Mouse (Mus musculus) hindbrain, embryonic 12.5 days (tissue): ENCODE measurements around the gene Rpl36a-ps1. TPM values are rescaled to one million over a fixed set of nuclear protein-coding genes. Genes with fewer than 3 reads are reported as not detected.
A peak's percentile ranks its signal among the peaks of the same experiment; 100 is the strongest.

Experiments
- ATAC-seq: fragments of 200-750 bp; cut with Nextera tagmentation; 2 replicates; pipeline ENCODE4 v1.8.0; 2017; ENCODE audit warnings: moderate TSS enrichment; ENCODE audit not compliant: low FRiP score
- H3K27ac ChIP-seq: fragments of 300-500 bp; sonication (generic); 2 replicates; pipeline ENCODE4 v1.5.1; 2016; ENCODE audit warnings: mild to moderate bottlenecking
- H3K27me3 ChIP-seq: fragments of 300-500 bp; sonication (generic); 2 replicates; pipeline ENCODE4 v1.6.1; 2016; ENCODE audit warnings: mild to moderate bottlenecking
- H3K36me3 ChIP-seq: fragments of 300-500 bp; sonication (generic); 2 replicates; pipeline ENCODE4 v1.6.1; 2016; ENCODE audit warnings: mild to moderate bottlenecking
- H3K4me1 ChIP-seq: fragments of 300-500 bp; sonication (generic); 2 replicates; pipeline ENCODE4 v1.6.1; 2016
- H3K4me2 ChIP-seq: fragments of 300-500 bp; sonication (generic); replicated peaks from 2 replicates; pipeline ENCODE4 v1.6.1; 2016; ENCODE audit warnings: mild to moderate bottlenecking
- H3K4me3 ChIP-seq: fragments of 300-500 bp; sonication (generic); 2 replicates; pipeline ENCODE4 v1.5.1; 2016; ENCODE audit warnings: mild to moderate bottlenecking
- H3K9ac ChIP-seq: fragments of 300-500 bp; sonication (generic); 2 replicates; pipeline ENCODE4 v1.6.1; 2016; ENCODE audit warnings: mild to moderate bottlenecking, moderate library complexity
- H3K9me3 ChIP-seq: fragments of 300-500 bp; sonication (generic); replicated peaks from 2 replicates; pipeline ENCODE4 v1.6.1; 2016; ENCODE audit warnings: mild to moderate bottlenecking
- WGBS: fragments of 180-500 bp; shearing (Covaris S2); methylation state at CpG from one replicate; pipeline ENCODE4 v1.1.7; 2016; 5-methylcytosine and 5-hydroxymethylcytosine counted together
- polyA plus RNA-seq: library from polyadenylated mRNA; unstranded; fragments of >200 nt; fragmentation: Nextera tagmentation; extraction: Ambion mirVana; gene quantifications from 2 replicates; pipeline ENCODE4 v1.2.1, GENCODE M21; 2016

Rpl36a-ps1 gene
- polyA plus RNA-seq, 1 experiment from 2014 or later, result not detected

GRCm38 (mm10) chr14:99018691-99019090 lies 24.6 kb upstream of the Rpl36a-ps1 start:
- Histone ChIP-seq H3K27me3 (no peaks in the 10 kb centered on the region), H3K4me3 (no peak overlapping the region), H3K27ac (no peak overlapping the region), H3K4me2 (no peak overlapping the region), H3K9me3 (no peaks in the 10 kb centered on the region), H3K9ac (no peak overlapping the region), H3K36me3 (no peaks in the 10 kb centered on the region), H3K4me1 (no peaks in the 10 kb centered on the region)
- ATAC-seq, result no peak
- WGBS, result 83% methylated on average over 7 of the region's 7 CpGs

DNA sequence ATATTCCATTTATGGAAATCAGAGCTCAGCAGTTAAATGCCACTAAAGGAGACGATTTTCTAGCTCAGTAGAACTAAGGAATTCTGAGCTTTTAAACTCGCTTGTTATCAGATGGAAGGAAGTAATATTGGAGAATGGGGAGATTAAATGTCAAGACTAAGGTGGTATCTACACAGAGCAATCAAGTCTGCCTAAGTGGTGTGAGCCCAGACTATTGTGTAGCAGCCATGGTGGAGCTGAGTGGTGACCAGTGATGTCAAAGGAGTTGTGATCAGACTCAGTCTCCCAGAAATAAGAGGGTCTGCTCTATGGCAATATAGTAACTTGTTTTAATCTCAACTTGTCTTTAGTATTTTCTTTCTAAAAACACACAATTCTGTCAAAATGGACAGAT lies 16.8 kb upstream of the Rpl36a-ps1 start:
- Histone ChIP-seq H3K4me3 (no peak overlapping the region), H3K27me3 (no peaks in the 10 kb centered on the region), H3K27ac (no peak overlapping the region), H3K4me1 (0 out of 2 replicates have a peak, but pooled peaks cover 2% of the 10 kb centered on the region), H3K9ac (no peak overlapping the region), H3K4me2 (no peak overlapping the region), H3K36me3 (no peaks in the 10 kb centered on the region), H3K9me3 (no peaks in the 10 kb centered on the region)
- 64% methylated on average over 2 of the region's 2 CpGs for WGBS
- ATAC-seq, result no peak

- Histone ChIP-seq H3K9ac (no peak overlapping the region), H3K4me2 (no peak overlapping the region)
- WGBS, result 75% methylated on average over 8 of the region's 8 CpGs
Observed at GRCm38 (mm10) chr14:99010224-99010919, 16.3 kb upstream of the Rpl36a-ps1 start.

DNA sequence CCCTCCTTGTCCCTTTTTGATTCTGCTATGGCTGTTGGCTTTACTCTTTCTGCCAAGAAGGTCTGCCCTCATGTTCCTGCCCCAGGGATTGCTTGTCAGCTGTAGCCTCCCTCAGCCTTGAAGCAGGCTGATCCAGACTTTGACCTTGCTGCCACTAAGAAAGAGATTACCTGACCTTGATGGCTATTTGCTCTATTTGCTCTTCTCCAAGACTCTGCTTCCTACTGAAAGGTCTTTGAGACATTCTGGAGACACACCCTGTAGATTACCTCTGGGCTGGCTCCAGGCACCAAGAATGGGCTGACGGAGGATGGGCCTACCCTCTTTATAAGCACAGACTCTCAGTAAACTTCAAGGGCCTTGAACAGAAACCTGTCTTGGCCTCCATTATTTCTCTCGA lies 1.6 kb downstream of the Rpl36a-ps1 start:
- Histone ChIP-seq H3K27me3 (no peaks in the 10 kb centered on the region), H3K9me3 (no peaks in the 10 kb centered on the region), H3K4me2 (no peak overlapping the region), H3K9ac (no peak overlapping the region), H3K27ac (no peak overlapping the region), H3K4me1 (no peaks in the 10 kb centered on the region), H3K36me3 (no peaks in the 10 kb centered on the region), H3K4me3 (no peak overlapping the region)
- WGBS, result 85% methylated on average over 2 of the region's 2 CpGs
- no peak for ATAC-seq

More at GRCm38 (mm10) chr14:99010224-99010919, 16.3 kb upstream of the Rpl36a-ps1 start:
- no peak overlapping the region for H3K27ac ChIP-seq
- no peaks in the 10 kb centered on the region for H3K36me3 ChIP-seq
- no peak overlapping the region for H3K4me3 ChIP-seq
- H3K4me1 ChIP-seq, result 0 out of 2 replicates have a peak, but pooled peaks cover 2% of the 10 kb centered on the region
- no peak for ATAC-seq
- H3K9me3 ChIP-seq, result no peaks in the 10 kb centered on the region
- no peaks in the 10 kb centered on the region for H3K27me3 ChIP-seq

DNA sequence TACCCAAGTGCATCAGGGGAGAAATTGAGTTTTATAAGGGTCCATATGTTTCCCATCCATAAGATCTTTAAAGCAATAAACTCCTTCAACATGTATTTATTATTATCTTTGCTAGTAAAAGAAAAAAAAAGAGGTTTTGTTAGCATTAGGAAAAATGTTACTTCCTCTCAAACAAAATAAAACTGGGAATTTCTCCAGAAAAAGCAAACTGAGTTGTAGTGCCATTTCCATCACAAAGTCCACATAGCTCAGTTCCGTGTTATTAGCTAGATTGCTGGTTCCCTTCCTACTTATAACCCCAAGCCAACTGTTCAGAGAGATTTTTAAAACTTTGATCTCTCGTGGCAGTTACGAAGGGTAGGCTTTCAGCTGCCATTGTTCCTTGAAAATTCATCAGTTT lies 3.5 kb downstream of the Rpl36a-ps1 start:
- Histone ChIP-seq H3K9ac (no peak overlapping the region), H3K36me3 (no peaks in the 10 kb centered on the region), H3K27ac (no peak overlapping the region), H3K4me3 (no peak overlapping the region), H3K4me2 (no peak overlapping the region), H3K27me3 (no peaks in the 10 kb centered on the region), H3K9me3 (no peaks in the 10 kb centered on the region), H3K4me1 (no peaks in the 10 kb centered on the region)
- WGBS, result 71% methylated on average over 3 of the region's 3 CpGs
- ATAC-seq, result no peak

DNA sequence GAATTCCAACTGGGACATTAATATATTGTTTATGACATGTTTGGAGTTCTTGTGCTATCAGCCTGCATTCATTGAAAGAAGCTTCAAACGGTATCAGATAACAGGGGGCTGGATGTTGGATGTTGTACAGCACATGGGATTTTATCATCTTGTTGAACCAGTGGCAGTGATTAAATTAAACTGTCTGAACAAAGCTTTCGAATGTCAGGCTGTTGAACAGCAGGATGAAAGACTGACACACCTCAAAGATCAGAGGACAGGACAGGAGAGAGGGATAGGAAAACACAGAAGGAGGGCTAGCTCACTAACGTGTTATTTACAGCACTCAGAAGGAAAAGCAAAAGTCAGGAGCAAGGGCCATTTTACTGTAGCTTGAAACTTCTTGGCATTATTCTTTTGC lies 4.3 kb downstream of the Rpl36a-ps1 start:
- H3K4me3 ChIP-seq, result no peak overlapping the region
- no peak overlapping the region for H3K9ac ChIP-seq
- WGBS, result 58% methylated on average over 3 of the region's 3 CpGs
- H3K9me3 ChIP-seq, result no peaks in the 10 kb centered on the region
- H3K4me2 ChIP-seq, result no peak overlapping the region
- no peak for ATAC-seq
- no peaks in the 10 kb centered on the region for H3K4me1 ChIP-seq
- no peaks in the 10 kb centered on the region for H3K36me3 ChIP-seq
- H3K27ac ChIP-seq, result no peak overlapping the region
- H3K27me3 ChIP-seq, result no peaks in the 10 kb centered on the region

DNA sequence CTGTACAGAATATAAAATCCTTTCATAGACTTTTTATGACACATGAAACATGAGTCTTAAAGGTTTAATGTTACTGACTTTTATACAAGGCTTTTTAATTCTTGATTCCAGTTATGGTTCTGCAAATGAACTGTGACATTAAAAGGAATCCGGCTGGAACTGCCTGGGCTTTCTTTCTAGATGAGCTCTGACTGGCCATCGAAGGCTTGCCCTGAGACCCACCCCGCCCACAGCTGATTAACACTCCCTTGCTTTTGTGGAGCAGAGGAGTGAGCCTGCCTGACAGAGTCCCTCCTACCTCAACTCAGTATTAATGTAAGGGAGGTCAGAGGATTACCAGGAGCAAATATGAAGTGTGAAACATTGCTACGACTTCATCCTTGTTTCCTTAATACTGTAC lies 22.2 kb downstream of the Rpl36a-ps1 start:
- Histone ChIP-seq H3K27ac (no peak overlapping the region), H3K4me1 (peaks cover 3% of the 10 kb centered on the region; the same call in 1 of the 2 replicates), H3K4me3 (no peak overlapping the region), H3K27me3 (no peaks in the 10 kb centered on the region), H3K9me3 (no peaks in the 10 kb centered on the region), H3K36me3 (no peaks in the 10 kb centered on the region), H3K4me2 (no peak overlapping the region), H3K9ac (no peak overlapping the region)
- WGBS, result 34% methylated on average over 4 of the region's 4 CpGs
- no peak for ATAC-seq

- WGBS, result 69% methylated on average over 17 of the region's 17 CpGs
- no peak overlapping the region for H3K4me3 ChIP-seq
- peak; percentile 56; the same call in 1 of the 2 replicates for ATAC-seq
- 0 out of 2 replicates have a peak overlapping the region, but pooled peaks have one; percentile 23 for H3K27ac ChIP-seq
- no peak overlapping the region for H3K9ac ChIP-seq
- H3K27me3 ChIP-seq, result no peaks in the 10 kb centered on the region
- H3K4me2 ChIP-seq, result no peak overlapping the region
- H3K4me1 ChIP-seq, result no peaks in the 10 kb centered on the region
- H3K36me3 ChIP-seq, result no peaks in the 10 kb centered on the region
- no peaks in the 10 kb centered on the region for H3K9me3 ChIP-seq
Observed at GRCm38 (mm10) chr14:98958978-98959658, 35.0 kb downstream of the Rpl36a-ps1 start.

- H3K27ac ChIP-seq, result no peak overlapping the region
- H3K9ac ChIP-seq, result no peak overlapping the region
- H3K9me3 ChIP-seq, result no peaks in the 10 kb centered on the region
- no peaks in the 10 kb centered on the region for H3K27me3 ChIP-seq
- H3K4me2 ChIP-seq, result no peak overlapping the region
- ATAC-seq, result no peak
- H3K4me1 ChIP-seq, result no peaks in the 10 kb centered on the region
- no peak overlapping the region for H3K4me3 ChIP-seq
- H3K36me3 ChIP-seq, result no peaks in the 10 kb centered on the region
- WGBS, result 88% methylated on average over 9 of the region's 9 CpGs
Observed at GRCm38 (mm10) chr14:98956788-98957187, 37.3 kb downstream of the Rpl36a-ps1 start.

GRCm38 (mm10) chr14:98952441-98952840 lies 41.7 kb downstream of the Rpl36a-ps1 start:
- 89% methylated on average over 7 of the region's 7 CpGs for WGBS
- no peaks in the 10 kb centered on the region for H3K4me1 ChIP-seq
- no peak overlapping the region for H3K27ac ChIP-seq
- no peaks in the 10 kb centered on the region for H3K27me3 ChIP-seq
- H3K36me3 ChIP-seq, result no peaks in the 10 kb centered on the region
- no peak overlapping the region for H3K4me2 ChIP-seq
- H3K4me3 ChIP-seq, result no peak overlapping the region
- H3K9me3 ChIP-seq, result no peaks in the 10 kb centered on the region
- no peak for ATAC-seq
- no peak overlapping the region for H3K9ac ChIP-seq

DNA sequence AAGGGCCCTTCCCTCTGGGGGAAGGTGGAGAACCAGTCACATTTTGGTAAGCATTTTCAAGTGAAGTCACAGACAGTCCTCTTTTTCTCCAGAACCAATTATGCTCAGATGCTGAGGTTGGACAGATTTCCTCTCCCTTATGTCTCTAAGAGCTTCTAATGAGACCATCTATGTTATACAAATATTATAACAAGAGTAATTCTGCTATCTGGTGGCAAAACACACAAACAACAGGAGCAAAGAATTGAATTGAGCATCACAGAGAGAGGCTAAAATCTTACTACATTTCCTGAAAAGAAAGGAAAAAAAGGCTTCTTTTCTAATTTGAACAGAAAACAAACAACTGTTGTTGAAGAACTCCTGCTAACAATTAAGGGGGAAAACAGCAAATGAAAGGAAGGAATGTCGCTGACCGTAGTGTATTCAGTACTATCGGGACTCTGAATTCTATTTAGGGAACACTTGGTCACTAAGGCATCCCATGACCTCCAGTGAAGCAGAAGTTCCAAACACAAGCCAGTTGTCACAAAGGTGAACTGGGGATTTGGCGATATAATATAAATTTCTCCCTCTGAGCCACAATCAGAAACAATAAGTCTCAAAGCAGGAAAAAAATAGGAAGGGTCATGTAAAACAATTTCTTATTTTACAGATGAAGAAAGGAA lies 42.4 kb downstream of the Rpl36a-ps1 start:
- Histone ChIP-seq H3K27me3 (no peaks in the 10 kb centered on the region), H3K36me3 (no peaks in the 10 kb centered on the region), H3K4me3 (no peak overlapping the region), H3K4me1 (no peaks in the 10 kb centered on the region), H3K27ac (no peak overlapping the region), H3K9me3 (no peaks in the 10 kb centered on the region), H3K9ac (no peak overlapping the region), H3K4me2 (no peak overlapping the region)
- WGBS, result 53% methylated on average over 4 of the region's 4 CpGs
- no peak for ATAC-seq
